Mouse (Mus musculus): ENCODE results near the gene Arid1b. TPM values are rescaled to one million over a fixed set of nuclear protein-coding genes. Genes with fewer than 3 reads are reported as not detected.

Gene Arid1b
- 100 to 1,000 TPM in 3 of 4 experiments, 10 to 100 TPM in 1; 88.8 to 107 (median 100) TPM for total RNA-seq (2022)

- DNase-seq (ENCODE audit: low spot score in 2 of 2), result peak; percentile 43 to 74
Observed at GRCm38 (mm10) chr17:4993840-4994503, at the start of gene Arid1b. Arid1b (plus strand) TSS chr17:4994332.

- DNase-seq (ENCODE audit: low spot score in 2 of 2), result no peak
Observed at GRCm38 (mm10) chr17:4945311-4945751, 48.8 kb upstream of the Arid1b start.

GRCm38 (mm10) chr17:4945871-4946331, 48.2 kb upstream of the Arid1b start:
- DNase-seq (ENCODE audit: low spot score in 2 of 2), result no peak

GRCm38 (mm10) chr17:4946421-4946974, 47.6 kb upstream of the Arid1b start:
- DNase-seq (ENCODE audit: low spot score in 2 of 2), result no peak

- DNase-seq (ENCODE audit: low spot score in 2 of 2), result no peak
Observed at GRCm38 (mm10) chr17:4947013-4947412, 47.1 kb upstream of the Arid1b start.

GRCm38 (mm10) chr17:4947439-4947838, 46.7 kb upstream of the Arid1b start:
- DNase-seq (ENCODE audit: low spot score in 2 of 2), result no peak

GRCm38 (mm10) chr17:4948501-4948900, 45.6 kb upstream of the Arid1b start:
- DNase-seq (ENCODE audit: low spot score in 2 of 2), result no peak

GRCm38 (mm10) chr17:4954431-4954830, 39.7 kb upstream of the Arid1b start:
- no peak for DNase-seq (ENCODE audit: low spot score in 2 of 2)

- no peak for DNase-seq (ENCODE audit: low spot score in 2 of 2)
Observed at GRCm38 (mm10) chr17:4964192-4964877, 29.8 kb upstream of the Arid1b start.

GRCm38 (mm10) chr17:4967201-4967600, 26.9 kb upstream of the Arid1b start:
- no peak for DNase-seq (ENCODE audit: low spot score in 2 of 2)

GRCm38 (mm10) chr17:4968035-4968434, 26.1 kb upstream of the Arid1b start:
- no peak for DNase-seq (ENCODE audit: low spot score in 2 of 2)

GRCm38 (mm10) chr17:4968878-4969277, 25.3 kb upstream of the Arid1b start:
- no peak for DNase-seq (ENCODE audit: low spot score in 2 of 2)

GRCm38 (mm10) chr17:4972261-4972660, 21.9 kb upstream of the Arid1b start:
- no peak for DNase-seq (ENCODE audit: low spot score in 2 of 2)

GRCm38 (mm10) chr17:4974736-4975135, 19.4 kb upstream of the Arid1b start:
- DNase-seq (ENCODE audit: low spot score in 2 of 2), result peak; percentile 54 to 62

GRCm38 (mm10) chr17:4980151-4980550, 14.0 kb upstream of the Arid1b start:
- DNase-seq (ENCODE audit: low spot score in 2 of 2), result no peak

GRCm38 (mm10) chr17:4982819-4983218, 11.3 kb upstream of the Arid1b start:
- DNase-seq (ENCODE audit: low spot score in 2 of 2), result no peak

- DNase-seq (ENCODE audit: low spot score in 2 of 2), result no peak
Observed at GRCm38 (mm10) chr17:4984691-4985090, 9.4 kb upstream of the Arid1b start.

- no peak for DNase-seq (ENCODE audit: low spot score in 2 of 2)
Observed at GRCm38 (mm10) chr17:4990911-4991560, 3.1 kb upstream of the Arid1b start.

- no peak for DNase-seq (ENCODE audit: low spot score in 2 of 2)
Observed at GRCm38 (mm10) chr17:4991600-4991999, 2.5 kb upstream of the Arid1b start.

- no peak for DNase-seq (ENCODE audit: low spot score in 2 of 2)
Observed at GRCm38 (mm10) chr17:4993497-4993839, 664 bp upstream of the Arid1b start.

GRCm38 (mm10) chr17:4994504-4994812, 326 bp downstream of the Arid1b start:
- no peak for DNase-seq (ENCODE audit: low spot score in 2 of 2)

Data from layer of hippocampus, adult 8-10 months (tissue).